Mouse (Mus musculus) CH12.LX (cell line): ENCODE measurements around the gene Rpl6.

Source experiments
- BHLHE40 ChIP-seq: IDR thresholded peaks from 2 replicates; pipeline ENCODE4 v1.6.1; 2011; ENCODE audit warnings: mild to moderate bottlenecking, low read depth, low read length, improper control_type of control experiment
- CHD2 ChIP-seq: IDR thresholded peaks from 2 replicates; pipeline ENCODE4 v1.6.1; 2011; ENCODE audit warnings: low read length, improper control_type of control experiment
- CTCF ChIP-seq, 2 experiments: IDR thresholded peaks in 1 of 2; conservative IDR thresholded peaks in 1 of 2; 2 replicates each; pipeline ENCODE4 v1.5.1; 2011 to 2012; ENCODE audit warnings: low read depth in 2 of 2, low read length in 2 of 2, improper control_type of control experiment in 1 of 2, inconsistent platforms in 1 of 2, mild to moderate bottlenecking in 1 of 2, moderate library complexity in 1 of 2
- EP300 ChIP-seq: IDR thresholded peaks from 2 replicates; pipeline ENCODE4 v1.6.1; 2011; ENCODE audit warnings: low read length, improper control_type of control experiment
- IRF4 ChIP-seq: IDR thresholded peaks from 2 replicates; pipeline ENCODE4 v1.6.1; 2014; ENCODE audit warnings: low read depth, mild to moderate bottlenecking, inconsistent platforms, low read length, improper control_type of control experiment
- MAFK ChIP-seq: IDR thresholded peaks from 2 replicates; pipeline ENCODE4 v1.6.1; 2011; ENCODE audit warnings: low read length, improper control_type of control experiment; ENCODE audit not compliant: insufficient replicate concordance
- POLR2A ChIP-seq: IDR thresholded peaks from 2 replicates; pipeline ENCODE4 v1.6.1; 2011; ENCODE audit warnings: low read depth, mild to moderate bottlenecking, improper control_type of control experiment, low read length
- POLR2AphosphoS2 ChIP-seq: IDR thresholded peaks from 2 replicates; pipeline ENCODE4 v1.6.1; 2011; ENCODE audit warnings: low read depth, low read length, improper control_type of control experiment
- SMC3 ChIP-seq: IDR thresholded peaks from 2 replicates; pipeline ENCODE4 v1.6.1; 2011; ENCODE audit warnings: low read depth, low read length, improper control_type of control experiment
- TBP ChIP-seq: conservative IDR thresholded peaks from 2 replicates; pipeline ENCODE4 v1.6.1; 2011; ENCODE audit warnings: low read depth, low read length, improper control_type of control experiment
- ZNF384 ChIP-seq: IDR thresholded peaks from 2 replicates; pipeline ENCODE4 v1.6.1; 2012; ENCODE audit warnings: low read depth, low read length, improper control_type of control experiment, inconsistent platforms

DNA sequence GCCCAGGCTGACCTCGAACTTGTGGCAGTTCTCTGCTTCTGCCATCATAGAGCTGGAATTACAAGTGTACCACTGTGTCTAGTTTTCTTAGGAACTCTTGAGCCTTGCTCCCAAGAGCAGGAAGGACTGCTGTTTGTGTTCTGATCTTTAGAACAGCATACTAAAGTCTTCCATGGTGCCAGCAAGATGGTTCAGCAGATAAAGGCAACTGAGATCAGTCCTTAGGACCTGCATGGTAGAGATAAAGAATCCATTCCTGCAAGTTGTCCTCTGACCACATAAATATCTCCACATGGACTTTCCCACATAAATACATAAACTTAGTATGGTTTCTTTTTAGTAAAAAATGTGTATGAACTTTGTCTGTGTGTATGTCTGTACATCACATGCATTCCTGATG, 38.4 kb downstream of the Rpl6 start:
- no peak for TF ChIP-seq POLR2A
- TF ChIP-seq MAFK = no peak
- no peak for TF ChIP-seq ZNF384
- TF ChIP-seq CTCF (conservative IDR thresholded peaks at IDR 0.05 in 1 of 2, IDR thresholded peaks at IDR 0.05 in 1 of 2; ENCODE audit: low read depth in 2 of 2, low read length in 2 of 2) = no peak
- no peak for TF ChIP-seq CHD2
- no peak for TF ChIP-seq TBP
- TF ChIP-seq POLR2AphosphoS2 = no peak
- no peak for TF ChIP-seq BHLHE40
- TF ChIP-seq IRF4 = no peak
- no peak for TF ChIP-seq EP300
- TF ChIP-seq SMC3 = no peak
